Mouse (Mus musculus): ENCODE results near the gene Hist1h4i.

DNA sequence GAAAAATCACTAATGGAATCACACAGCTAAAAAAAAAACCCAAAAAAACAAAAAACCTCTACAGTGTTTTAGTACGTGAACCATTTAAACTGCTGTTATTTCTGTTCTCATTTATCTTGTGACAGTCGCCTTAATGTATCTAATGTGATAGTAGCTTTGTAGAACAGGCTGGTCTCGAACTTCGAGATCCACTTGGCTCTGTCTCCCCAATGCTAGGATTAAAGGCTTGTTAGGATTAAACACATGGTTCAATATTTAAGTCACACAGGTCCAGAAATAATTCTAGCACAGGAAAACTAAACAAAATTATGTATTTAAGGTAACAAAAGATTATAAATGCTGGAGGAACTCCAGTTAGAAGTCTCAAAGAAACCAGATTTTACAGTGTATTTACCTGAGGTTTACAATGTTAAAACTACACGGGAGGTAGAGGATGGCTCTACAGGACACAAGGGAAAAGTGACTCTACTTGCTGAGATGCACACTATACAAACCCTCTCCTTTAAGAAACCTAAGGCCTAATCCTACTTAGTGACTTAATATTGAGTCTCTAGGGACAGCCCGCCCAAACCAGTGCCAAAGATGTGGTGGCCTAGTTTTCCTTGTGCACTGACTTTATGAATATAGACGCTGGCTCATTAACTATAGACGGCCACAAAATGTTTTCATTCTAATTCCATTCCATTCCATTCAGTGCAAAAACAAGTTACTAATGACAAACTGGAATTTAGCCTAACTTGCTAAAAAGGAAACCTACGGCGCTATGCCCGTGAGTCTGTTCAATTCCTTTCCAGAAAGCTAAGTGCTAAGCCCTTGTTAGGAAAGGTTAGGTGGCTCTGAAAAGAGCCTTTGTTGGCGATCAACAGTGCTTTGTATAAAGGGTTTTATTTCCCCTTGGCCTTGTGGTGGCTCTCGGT lies 747 bp upstream of the Hist1h4i start:
- no peak for TF ChIP-seq CTCF (IDR thresholded peaks at IDR 0.05; ENCODE audit: low read depth, low read length)
- no peak for TF ChIP-seq POLR2A (IDR thresholded peaks at IDR 0.05; ENCODE audit: extremely low read depth, insufficient read depth, low read length)

All from liver, adult 2 months (tissue).